Mouse (Mus musculus): ENCODE measurements around the gene Mpg.

DNA sequence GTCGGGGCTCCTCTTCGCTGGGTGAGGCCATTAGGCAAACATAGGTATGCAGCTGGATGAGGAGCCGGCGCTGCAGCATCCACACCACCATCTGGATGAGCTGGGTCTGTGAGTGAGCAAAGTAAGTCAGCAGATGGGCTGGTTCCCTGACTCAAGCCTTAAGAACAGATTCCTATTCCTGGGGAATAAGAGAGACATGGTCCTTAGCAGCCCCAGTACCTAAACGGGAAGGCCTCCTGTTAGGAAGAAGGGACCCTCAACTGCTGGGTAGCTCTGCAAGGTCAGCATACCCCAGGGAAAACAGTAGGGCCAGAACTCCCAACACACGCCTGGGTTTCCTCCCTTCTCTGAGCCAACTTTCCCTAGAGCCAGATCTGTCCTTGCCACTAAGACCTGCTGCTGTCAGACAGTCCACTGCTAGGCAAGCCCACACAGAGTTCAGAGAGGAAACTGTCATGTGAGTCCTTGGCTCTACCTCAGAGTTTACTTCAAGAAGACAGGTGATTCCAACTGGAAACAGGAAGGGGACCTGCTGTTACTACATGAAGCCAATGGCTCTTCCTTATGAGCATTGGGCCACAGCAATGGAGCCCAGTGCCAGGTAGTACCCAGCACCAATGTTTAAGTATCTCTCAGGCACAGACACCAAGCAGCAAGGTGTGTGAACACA is 8.6 kb downstream of the Mpg start:
- no peak for TF ChIP-seq CTCF (IDR thresholded peaks at IDR 0.05; ENCODE audit: borderline replicate concordance, insufficient read depth, low read length)
- TF ChIP-seq POLR2A (IDR thresholded peaks at IDR 0.05; ENCODE audit: low read depth, low read length), result no peak

Measured in embryonic fibroblast, embryonic 13.5 days (primary cell).